Mouse (Mus musculus): Measurements from ENCODE around the gene Prkcb. TPM values are rescaled to one million over a fixed set of nuclear protein-coding genes. Genes with fewer than 3 reads are reported as not detected.

Gene Prkcb
- polyA plus RNA-seq, 1 experiment from 2014 or later = 10.2 TPM

GRCm38 (mm10) chr7:122520850-122521638 is 232.5 kb downstream of the Prkcb start:
- Histone ChIP-seq H3K9ac (no peak overlapping the region), H3K4me3 (no peak overlapping the region), H3K9me3 (no peaks in the 10 kb centered on the region), H3K4me1 (no peaks in the 10 kb centered on the region), H3K27ac (no peak overlapping the region), H3K36me3 (no peaks in the 10 kb centered on the region), H3K27me3 (no peaks in the 10 kb centered on the region), H3K4me2 (no peak overlapping the region)
- ATAC-seq (ENCODE audit: insufficient number of reproducible peaks, low FRiP score, low TSS enrichment, low read depth) = no peak
- 44% methylated on average over 7 of the region's 7 CpGs for WGBS

- Histone ChIP-seq H3K9ac (no peak overlapping the region), H3K36me3 (no peaks in the 10 kb centered on the region), H3K4me3 (no peak overlapping the region), H3K27me3 (no peaks in the 10 kb centered on the region), H3K4me2 (no peak overlapping the region), H3K27ac (no peak overlapping the region), H3K9me3 (no peaks in the 10 kb centered on the region), H3K4me1 (no peaks in the 10 kb centered on the region)
- WGBS = 91% methylated on average over 11 of the region's 11 CpGs
- no peak for ATAC-seq (ENCODE audit: insufficient number of reproducible peaks, low FRiP score, low TSS enrichment, low read depth)
Observed at GRCm38 (mm10) chr7:122528201-122528600, 239.7 kb downstream of the Prkcb start.

- no peak for ATAC-seq (ENCODE audit: insufficient number of reproducible peaks, low FRiP score, low TSS enrichment, low read depth)
- H3K36me3 ChIP-seq = no peaks in the 10 kb centered on the region
- H3K9me3 ChIP-seq = no peaks in the 10 kb centered on the region
- H3K4me1 ChIP-seq = no peaks in the 10 kb centered on the region
- H3K27ac ChIP-seq = no peak overlapping the region
- WGBS = 90% methylated on average over 5 of the region's 5 CpGs
- H3K4me3 ChIP-seq = no peak overlapping the region
- H3K27me3 ChIP-seq = no peaks in the 10 kb centered on the region
- no peak overlapping the region for H3K9ac ChIP-seq
- no peak overlapping the region for H3K4me2 ChIP-seq
Observed at GRCm38 (mm10) chr7:122528646-122529045, 240.1 kb downstream of the Prkcb start.

- WGBS = 82% methylated on average over 9 of the region's 9 CpGs
- no peaks in the 10 kb centered on the region for H3K9me3 ChIP-seq
- ATAC-seq (ENCODE audit: insufficient number of reproducible peaks, low FRiP score, low TSS enrichment, low read depth) = no peak
Observed at GRCm38 (mm10) chr7:122533566-122534360, 245.2 kb downstream of the Prkcb start.

GRCm38 (mm10) chr7:122544616-122545015 is 256.1 kb downstream of the Prkcb start:
- no peak overlapping the region for H3K4me2 ChIP-seq
- H3K4me1 ChIP-seq = no peaks in the 10 kb centered on the region
- H3K9ac ChIP-seq = no peak overlapping the region
- H3K36me3 ChIP-seq = no peaks in the 10 kb centered on the region
- WGBS = 80% methylated on average over 3 of the region's 3 CpGs
- ATAC-seq (ENCODE audit: insufficient number of reproducible peaks, low FRiP score, low TSS enrichment, low read depth) = no peak
- no peaks in the 10 kb centered on the region for H3K27me3 ChIP-seq
- no peaks in the 10 kb centered on the region for H3K9me3 ChIP-seq
- H3K27ac ChIP-seq = no peak overlapping the region
- no peak overlapping the region for H3K4me3 ChIP-seq

More at GRCm38 (mm10) chr7:122533566-122534360, 245.2 kb downstream of the Prkcb start:
- H3K4me3 ChIP-seq = no peak overlapping the region
- no peak overlapping the region for H3K27ac ChIP-seq
- no peaks in the 10 kb centered on the region for H3K4me1 ChIP-seq
- no peaks in the 10 kb centered on the region for H3K27me3 ChIP-seq
- no peak overlapping the region for H3K4me2 ChIP-seq
- H3K9ac ChIP-seq = no peak overlapping the region
- no peaks in the 10 kb centered on the region for H3K36me3 ChIP-seq

GRCm38 (mm10) chr7:122556575-122557140 is 268.1 kb downstream of the Prkcb start:
- Histone ChIP-seq H3K4me1 (no peaks in the 10 kb centered on the region), H3K36me3 (no peaks in the 10 kb centered on the region), H3K4me2 (no peak overlapping the region), H3K4me3 (no peak overlapping the region), H3K9ac (no peak overlapping the region), H3K27me3 (no peaks in the 10 kb centered on the region), H3K9me3 (no peaks in the 10 kb centered on the region), H3K27ac (no peak overlapping the region)
- WGBS = 38% methylated on average over 6 of the region's 6 CpGs
- no peak for ATAC-seq (ENCODE audit: insufficient number of reproducible peaks, low FRiP score, low TSS enrichment, low read depth)

GRCm38 (mm10) chr7:122558085-122558811 is 269.7 kb downstream of the Prkcb start:
- Histone ChIP-seq H3K27me3 (no peaks in the 10 kb centered on the region), H3K4me1 (no peaks in the 10 kb centered on the region), H3K9me3 (no peaks in the 10 kb centered on the region), H3K9ac (no peak overlapping the region), H3K36me3 (no peaks in the 10 kb centered on the region), H3K4me2 (no peak overlapping the region), H3K4me3 (no peak overlapping the region), H3K27ac (no peak overlapping the region)
- WGBS = 47% methylated on average over 7 of the region's 7 CpGs
- no peak for ATAC-seq (ENCODE audit: insufficient number of reproducible peaks, low FRiP score, low TSS enrichment, low read depth)

GRCm38 (mm10) chr7:122558912-122559311 is 270.4 kb downstream of the Prkcb start:
- WGBS = 26% methylated on average over 6 of the region's 6 CpGs
- Histone ChIP-seq H3K9me3 (no peaks in the 10 kb centered on the region), H3K9ac (no peak overlapping the region), H3K4me2 (no peak overlapping the region), H3K27ac (no peak overlapping the region), H3K36me3 (no peaks in the 10 kb centered on the region), H3K4me1 (no peaks in the 10 kb centered on the region), H3K27me3 (no peaks in the 10 kb centered on the region), H3K4me3 (no peak overlapping the region)
- no peak for ATAC-seq (ENCODE audit: insufficient number of reproducible peaks, low FRiP score, low TSS enrichment, low read depth)

- H3K27me3 ChIP-seq = no peaks in the 10 kb centered on the region
Observed at GRCm38 (mm10) chr7:122562586-122562985, 274.0 kb downstream of the Prkcb start.

GRCm38 (mm10) chr7:122565371-122565770 is 276.8 kb downstream of the Prkcb start:
- H3K27ac ChIP-seq = no peak overlapping the region
- ATAC-seq (ENCODE audit: insufficient number of reproducible peaks, low FRiP score, low TSS enrichment, low read depth) = no peak
- H3K4me3 ChIP-seq = no peak overlapping the region
- no peak overlapping the region for H3K9ac ChIP-seq
- H3K9me3 ChIP-seq = no peaks in the 10 kb centered on the region
- no peaks in the 10 kb centered on the region; the same call in 1 of the 2 replicates for H3K4me1 ChIP-seq
- no peaks in the 10 kb centered on the region for H3K27me3 ChIP-seq
- H3K4me2 ChIP-seq = no peak overlapping the region
- 86% methylated on average over 1 of the region's 1 CpGs for WGBS
- no peaks in the 10 kb centered on the region for H3K36me3 ChIP-seq

More at GRCm38 (mm10) chr7:122562586-122562985, 274.0 kb downstream of the Prkcb start:
- no peaks in the 10 kb centered on the region for H3K36me3 ChIP-seq
- H3K4me2 ChIP-seq = no peak overlapping the region
- H3K4me1 ChIP-seq = no peaks in the 10 kb centered on the region; the same call in 1 of the 2 replicates
- 57% methylated on average over 5 of the region's 5 CpGs for WGBS
- no peak overlapping the region for H3K4me3 ChIP-seq
- no peaks in the 10 kb centered on the region for H3K9me3 ChIP-seq
- no peak for ATAC-seq (ENCODE audit: insufficient number of reproducible peaks, low FRiP score, low TSS enrichment, low read depth)
- no peak overlapping the region for H3K27ac ChIP-seq
- no peak overlapping the region for H3K9ac ChIP-seq

GRCm38 (mm10) chr7:122566011-122566410 is 277.5 kb downstream of the Prkcb start:
- Histone ChIP-seq H3K27me3 (no peaks in the 10 kb centered on the region), H3K4me1 (no peaks in the 10 kb centered on the region; the same call in 1 of the 2 replicates), H3K36me3 (no peaks in the 10 kb centered on the region), H3K27ac (no peak overlapping the region), H3K4me2 (no peak overlapping the region), H3K9ac (no peak overlapping the region), H3K9me3 (no peaks in the 10 kb centered on the region), H3K4me3 (no peak overlapping the region)
- WGBS = 56% methylated on average over 7 of the region's 7 CpGs
- no peak for ATAC-seq (ENCODE audit: insufficient number of reproducible peaks, low FRiP score, low TSS enrichment, low read depth)
